Mouse (Mus musculus) left cerebral cortex, adult 9 months (tissue): Measurements from ENCODE around the gene Gadd45gip1.

Experiments used
- DNase-seq, 2 experiments: peaks; one replicate each; pipeline ENCODE4 v3.0.0; 2022; ENCODE audit warnings: low spot score in 2 of 2

Gene Gadd45gip1

GRCm38 (mm10) chr8:84832034-84832717, 854 bp downstream of the Gadd45gip1 start:
- DNase-seq: peak in 1 of 2 experiments; percentile 74

DNA sequence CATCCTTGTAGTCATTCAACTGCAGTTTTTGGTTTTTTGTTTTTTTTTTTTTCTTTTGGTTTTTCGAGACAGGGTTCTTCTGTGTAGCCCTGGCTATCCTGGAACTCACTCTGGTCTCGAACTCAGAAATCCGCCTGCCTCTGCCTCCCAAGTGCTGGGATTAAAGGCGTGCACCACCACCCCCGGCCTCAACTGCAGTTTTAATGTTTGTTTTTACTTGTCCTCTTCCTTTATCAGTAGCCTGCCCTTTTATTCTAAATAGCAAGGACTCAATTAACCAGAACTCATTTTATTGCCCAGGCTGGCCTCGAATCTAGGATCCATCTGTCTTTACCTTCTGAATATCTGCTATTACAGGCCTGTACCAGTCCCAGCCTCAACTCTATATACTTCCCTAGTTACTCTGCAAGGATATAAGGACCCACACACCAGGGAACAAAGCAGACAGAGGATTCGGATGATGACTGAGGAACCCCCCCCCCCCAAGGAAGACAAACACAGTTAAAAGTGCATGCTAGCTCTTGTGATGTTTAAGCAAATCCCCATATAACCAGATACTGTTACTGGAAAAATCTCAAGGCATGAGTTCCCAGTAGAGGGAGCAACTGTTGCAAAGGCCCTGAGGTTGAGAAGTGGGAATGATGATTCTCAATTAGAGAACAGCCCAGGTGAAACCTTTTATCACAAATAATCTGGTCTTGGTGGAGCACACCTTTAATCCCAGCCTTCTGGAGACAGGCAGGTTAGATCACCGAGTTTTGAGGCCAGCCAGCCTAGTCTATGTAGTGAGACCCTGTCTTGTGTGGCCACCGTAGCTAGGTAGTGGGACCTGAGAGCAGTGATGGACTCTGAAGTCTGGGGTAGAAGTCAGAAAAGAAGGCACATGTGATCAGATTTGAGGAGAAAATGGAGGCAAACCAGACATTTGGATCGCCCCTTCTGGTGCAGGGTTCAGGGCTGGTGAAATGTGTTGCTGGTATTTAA, 1.7 kb downstream of the Gadd45gip1 start:
- no peak for DNase-seq

DNA sequence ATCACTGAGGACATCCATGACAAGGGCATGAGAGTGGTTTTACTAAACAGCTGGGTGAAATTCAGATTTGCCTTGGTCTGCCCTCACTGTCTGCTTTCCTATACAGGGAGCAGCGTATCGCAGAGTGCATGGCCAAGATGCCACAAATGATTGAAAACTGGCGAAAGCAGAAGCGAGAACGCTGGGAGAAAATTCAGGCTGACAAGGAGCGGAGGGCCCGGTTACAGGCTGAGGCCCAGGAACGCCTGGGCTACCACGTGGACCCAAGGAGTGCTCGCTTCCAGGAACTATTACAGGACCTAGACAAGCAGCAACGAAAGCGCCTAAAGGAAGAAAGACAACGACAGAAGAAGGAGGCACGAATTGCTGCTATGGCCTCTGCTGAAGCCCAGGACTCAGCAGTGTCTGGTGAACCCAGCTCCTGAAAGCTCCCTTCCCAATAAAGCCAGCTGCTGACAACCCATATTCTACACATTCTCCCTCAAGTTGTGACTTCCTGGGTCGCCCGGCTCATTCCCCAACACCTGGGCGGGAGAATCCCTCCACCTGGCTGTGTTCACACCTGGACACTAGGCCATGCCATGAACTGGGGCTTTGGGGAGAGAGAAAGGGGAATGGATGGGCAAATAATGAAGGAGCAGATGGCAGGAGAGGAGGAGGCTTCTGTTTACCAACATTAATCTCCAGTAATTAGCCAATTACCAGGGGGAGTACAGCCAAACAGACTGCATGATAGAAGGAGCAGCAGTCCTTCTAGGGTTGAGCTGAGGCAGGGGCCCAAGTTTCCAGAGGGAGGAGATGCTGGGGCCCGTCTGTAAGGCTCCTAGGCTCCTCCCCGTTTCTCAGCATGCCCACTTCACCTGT, 2.9 kb downstream of the Gadd45gip1 start:
- DNase-seq: no peak

DNA sequence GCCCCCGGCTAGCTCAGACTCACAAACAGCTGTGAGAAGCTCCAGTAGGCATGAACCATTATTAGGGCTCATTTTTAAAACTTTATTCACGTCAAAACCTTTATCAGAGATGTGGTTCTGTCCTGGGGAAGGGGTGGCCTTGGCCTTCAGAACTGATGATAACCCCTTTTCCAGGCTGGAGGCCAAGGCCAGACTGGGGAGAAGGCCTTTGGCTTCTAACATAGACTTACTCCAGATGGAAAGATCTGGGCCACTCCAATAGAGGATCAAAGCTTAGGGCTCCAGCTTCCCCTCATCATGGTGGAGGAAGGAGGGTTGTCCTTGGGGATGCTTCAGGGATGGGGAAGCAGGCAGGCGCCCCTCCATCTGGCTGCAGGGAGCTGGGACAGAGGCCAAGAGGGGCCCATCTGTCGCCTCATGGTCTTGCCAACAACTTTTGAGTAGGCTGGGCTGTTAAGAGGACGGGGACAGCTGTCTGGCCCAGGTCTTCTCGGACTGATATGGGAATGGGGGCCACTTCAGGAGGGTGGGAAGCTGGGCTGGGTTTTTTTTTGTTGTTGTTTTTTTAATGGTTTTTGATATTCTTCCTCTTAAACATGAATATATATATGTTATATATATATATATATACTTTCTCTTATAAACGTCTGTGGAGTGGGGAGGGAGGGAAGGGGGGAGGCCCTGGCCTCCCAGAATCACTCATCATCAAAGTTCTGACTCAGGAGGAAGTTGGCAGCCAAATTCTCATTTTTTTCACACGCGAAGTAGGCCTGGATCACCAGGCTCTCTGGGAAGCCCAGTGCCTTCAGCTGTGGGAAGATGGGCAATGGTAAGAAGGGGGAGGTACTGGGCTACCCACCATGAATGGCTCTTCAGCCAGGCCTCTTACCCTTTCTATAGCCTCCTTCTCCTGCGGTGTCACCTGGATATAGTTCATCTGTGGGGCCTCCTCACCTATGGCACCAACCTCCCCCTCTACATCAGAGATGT, 3.8 kb downstream of the Gadd45gip1 start:
- peak in 1 of 2 experiments; percentile 81 for DNase-seq

DNA sequence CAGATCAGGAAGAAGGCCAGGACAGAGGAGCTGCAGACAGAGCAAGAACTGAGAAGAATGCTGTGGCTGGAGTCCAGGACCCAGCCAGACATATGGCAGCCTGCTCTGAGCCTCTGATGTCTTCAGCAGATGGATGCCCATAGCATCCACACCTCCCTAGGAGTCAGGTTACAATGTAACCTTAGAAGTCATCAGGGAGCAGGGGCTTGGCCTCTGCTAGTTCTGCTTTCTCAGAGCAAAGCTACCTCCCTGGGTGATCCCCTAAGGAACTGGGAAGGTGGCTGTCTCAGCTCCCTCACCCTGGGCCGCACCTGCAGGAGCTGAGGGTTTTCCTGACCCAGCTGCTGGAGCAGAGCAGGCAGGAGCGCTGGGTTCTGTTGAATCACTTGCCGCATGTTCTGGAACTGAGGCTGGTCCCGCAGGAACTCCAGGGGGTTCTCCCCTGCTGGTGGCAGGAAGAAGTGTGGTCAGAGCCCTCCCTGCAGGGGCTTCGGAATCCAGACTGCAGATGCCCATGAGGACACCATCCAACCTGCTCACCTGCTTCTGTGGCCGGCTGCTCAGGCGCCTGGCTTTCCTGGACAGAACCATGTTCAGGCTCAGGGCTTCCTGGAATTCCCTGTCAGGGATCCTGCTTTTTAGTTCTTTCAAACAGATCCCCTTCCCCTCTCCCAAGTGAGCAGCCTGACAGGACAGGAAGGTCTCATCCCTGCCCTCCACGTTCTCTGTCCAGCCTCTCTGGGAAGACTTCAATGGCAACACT, 6.0 kb downstream of the Gadd45gip1 start:
- no peak for DNase-seq

- DNase-seq: no peak
Measured at GRCm38 (mm10) chr8:84837912-84838470, 6.7 kb downstream of the Gadd45gip1 start.

DNA sequence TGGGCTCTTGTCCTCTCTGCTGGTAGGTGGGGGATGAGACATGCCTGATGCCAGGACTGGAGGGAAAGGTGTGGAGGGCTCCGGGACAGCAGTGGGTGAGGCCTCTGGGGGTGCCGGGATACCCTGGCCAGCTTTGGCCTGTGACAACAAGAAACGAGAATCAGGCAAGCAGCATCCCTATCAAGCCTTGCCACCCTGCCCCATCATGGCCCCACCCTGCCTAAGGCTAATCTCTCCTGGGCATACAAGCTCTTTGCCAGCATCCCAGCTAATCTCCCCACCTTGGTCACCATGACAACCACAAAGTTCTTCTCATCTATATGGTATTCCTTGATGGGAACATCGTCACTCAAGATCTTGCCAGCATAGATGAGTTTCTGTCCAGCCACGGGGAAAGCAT, 7.2 kb downstream of the Gadd45gip1 start:
- no peak for DNase-seq

DNA sequence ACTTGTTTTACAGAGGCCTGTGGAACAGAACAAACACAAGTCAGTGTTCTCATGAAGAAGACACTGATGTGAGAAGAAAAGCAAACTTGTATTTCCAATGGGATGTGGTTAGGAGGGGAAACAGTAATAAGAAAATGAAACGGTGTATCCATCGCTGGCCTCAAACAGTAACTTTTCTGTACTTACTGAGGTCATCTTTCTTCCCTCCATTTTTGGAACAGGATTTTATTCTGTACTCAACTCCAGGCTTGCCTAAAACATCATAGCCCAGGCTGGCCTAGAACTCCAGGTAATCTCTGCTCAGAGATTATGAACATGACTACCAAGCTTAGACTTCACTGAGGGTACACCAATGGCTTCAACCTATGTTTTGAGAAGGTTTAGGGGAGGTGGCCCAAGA, 8.1 kb downstream of the Gadd45gip1 start:
- no peak for DNase-seq

- DNase-seq: no peak
Measured at GRCm38 (mm10) chr8:84839875-84840247, 8.5 kb downstream of the Gadd45gip1 start.

DNA sequence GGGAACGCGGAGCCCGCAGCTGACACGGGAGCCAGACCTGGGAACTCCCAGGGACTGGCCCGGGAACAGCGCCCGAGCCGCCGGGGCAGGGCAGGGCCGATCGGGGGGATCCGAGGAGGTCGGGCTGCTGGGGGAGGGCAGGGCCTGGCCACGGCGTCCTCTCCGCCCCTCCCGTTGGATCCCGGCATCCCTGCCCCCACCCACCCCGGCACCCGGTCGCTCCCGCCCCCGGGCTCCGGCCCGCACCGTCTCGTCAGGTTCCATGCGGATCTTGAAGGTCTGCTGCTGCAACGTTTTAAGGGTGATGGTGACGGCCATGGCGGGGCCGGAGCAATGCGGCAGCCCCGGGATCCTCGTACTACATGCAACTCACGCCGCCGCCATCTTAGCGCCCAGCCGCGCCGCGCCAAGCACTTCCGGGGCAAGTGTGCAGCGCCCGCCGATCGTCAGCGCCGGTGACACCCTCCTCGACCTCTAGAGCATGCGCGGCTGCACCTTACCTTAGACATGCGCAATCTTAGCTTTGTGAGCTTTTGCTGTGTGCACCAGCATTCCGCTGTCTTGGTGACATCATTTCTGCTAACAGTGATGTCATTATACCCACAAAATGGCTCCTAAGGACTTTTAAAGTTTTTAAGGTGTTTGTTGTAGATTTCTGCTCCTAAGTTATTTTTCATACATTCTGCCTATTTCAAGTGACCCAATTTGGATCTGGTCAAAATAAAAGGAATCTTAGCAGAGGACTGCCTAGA, 9.1 kb downstream of the Gadd45gip1 start, which contains the start of gene Rad23a:
Gene Rad23a (minus strand): TSS at position 418 of the 752 bp plus-strand sequence.
- DNase-seq: peak; percentile 84 to 92

DNA sequence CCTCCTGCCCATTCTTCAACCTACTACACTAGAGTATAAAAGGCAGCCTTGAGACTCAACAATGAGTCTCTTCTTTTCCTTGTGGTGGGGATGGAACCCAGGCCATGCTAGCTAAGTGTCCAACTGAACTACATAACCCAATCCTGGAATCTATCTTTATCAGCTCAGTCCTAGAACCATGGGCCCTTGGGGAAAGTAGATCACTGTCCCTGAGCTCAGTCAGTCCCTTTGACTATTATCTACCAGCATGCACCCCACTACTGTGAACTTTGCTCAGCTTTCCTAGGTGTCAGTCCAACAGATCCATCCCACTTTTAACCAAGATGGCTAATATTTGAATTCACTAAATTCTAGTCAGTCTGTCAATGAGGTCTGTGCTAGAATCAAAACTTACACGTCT, 10.2 kb downstream of the Gadd45gip1 start:
- no peak for DNase-seq

GRCm38 (mm10) chr8:84844397-84845070, 13.2 kb downstream of the Gadd45gip1 start:
- DNase-seq: no peak

- no peak for DNase-seq
Measured at GRCm38 (mm10) chr8:84845355-84846093, 14.2 kb downstream of the Gadd45gip1 start.

DNA sequence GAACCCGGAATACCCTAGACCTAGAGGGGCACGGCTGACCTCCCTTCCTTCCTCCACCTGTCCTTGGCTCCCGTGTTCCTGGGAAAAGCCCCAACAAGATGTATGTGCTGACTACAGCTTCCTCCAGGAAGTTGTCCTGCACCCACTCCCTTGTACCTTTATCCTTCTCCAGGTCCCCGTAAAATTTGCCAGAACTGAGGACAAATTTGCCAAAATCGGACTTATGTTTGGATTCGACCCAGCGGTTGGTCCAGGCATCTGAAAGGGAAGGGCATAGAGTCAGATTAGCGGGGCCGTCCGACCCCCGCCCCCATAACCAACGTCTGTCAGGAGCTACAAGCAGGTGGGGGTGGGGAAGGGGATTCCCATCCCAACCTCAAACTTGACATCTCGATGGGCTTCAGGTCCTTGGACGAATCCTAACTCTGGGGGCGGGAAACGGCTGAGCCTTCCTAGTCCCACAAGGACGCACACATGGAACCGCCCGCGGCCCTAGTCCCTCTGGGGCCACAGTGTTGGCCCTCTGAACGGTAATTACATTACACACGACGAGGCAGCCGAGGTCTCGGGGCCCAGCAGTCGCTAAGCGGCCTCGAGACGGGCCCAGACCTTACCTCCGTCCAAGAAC, 14.9 kb downstream of the Gadd45gip1 start:
- DNase-seq: peak in 1 of 2 experiments; percentile 53

- DNase-seq: peak; percentile 100
Measured at GRCm38 (mm10) chr8:84846722-84847572, 15.6 kb downstream of the Gadd45gip1 start, which contains the start of gene Calr. TSS of gene Calr (minus strand) at chr8:84846934.
